Mouse (Mus musculus): ENCODE data around the gene Rpl32. TPM values are rescaled to one million over a fixed set of nuclear protein-coding genes. Genes with fewer than 3 reads are reported as not detected.
A peak's percentile ranks its signal among the peaks of the same experiment; 100 is the strongest.
"Not testable (repeated sequence)": the region's sequence is repeated elsewhere in the genome, so short reads cannot be mapped to it uniquely, and the experiment has no call there.

Rpl32 gene
- polyA plus RNA-seq, 1 experiment from 2014 or later: 1,354 TPM

DNA sequence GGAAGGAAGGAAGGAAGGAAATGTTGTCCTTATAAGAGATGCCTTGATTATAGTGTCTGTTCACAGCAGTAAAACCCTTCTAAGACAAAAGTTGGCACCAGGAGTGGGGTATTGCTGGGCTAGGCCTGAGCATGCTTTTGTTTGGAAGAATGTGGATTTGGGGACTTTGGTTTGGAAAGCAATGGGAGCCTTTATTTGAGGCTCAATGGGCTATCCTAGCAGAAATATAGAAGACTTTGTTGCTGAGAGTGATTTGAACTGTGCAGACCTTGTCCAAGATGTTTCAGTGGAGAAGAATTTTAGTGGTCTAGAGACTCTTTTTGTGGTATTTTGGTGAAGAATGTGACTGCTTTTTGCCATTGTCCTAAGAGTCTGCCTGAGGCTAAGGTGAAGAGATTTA, 25.3 kb upstream of the Rpl32 start:
- Histone ChIP-seq H3K4me3 (ENCODE audit: low read depth, low read length) (no peak overlapping the region), H3K4me1 (ENCODE audit: insufficient read depth) (peaks cover 8% of the 10 kb centered on the region; the same call in 1 of the 2 replicates), H3K36me3 (replicated peaks; ENCODE audit: insufficient read depth, low read length) (no peaks in the 10 kb centered on the region), H3K4me2 (ENCODE audit: low read depth, low read length) (no peak overlapping the region), H3K9ac (replicated peaks) (no peak overlapping the region), H3K27ac (ENCODE audit: low read depth) (no peak overlapping the region), H3K27me3 (ENCODE audit: insufficient read depth, low read length) (no peaks in the 10 kb centered on the region), H3K9me3 (ENCODE audit: low read length) (no peaks in the 10 kb centered on the region)
- no peak for TF ChIP-seq EP300 (IDR thresholded peaks at IDR 0.05; ENCODE audit: low read depth)
- no peak for TF ChIP-seq CTCF (IDR thresholded peaks at IDR 0.05; ENCODE audit: low read depth)
- ATAC-seq (no peak), DNase-seq (no peak)

DNA sequence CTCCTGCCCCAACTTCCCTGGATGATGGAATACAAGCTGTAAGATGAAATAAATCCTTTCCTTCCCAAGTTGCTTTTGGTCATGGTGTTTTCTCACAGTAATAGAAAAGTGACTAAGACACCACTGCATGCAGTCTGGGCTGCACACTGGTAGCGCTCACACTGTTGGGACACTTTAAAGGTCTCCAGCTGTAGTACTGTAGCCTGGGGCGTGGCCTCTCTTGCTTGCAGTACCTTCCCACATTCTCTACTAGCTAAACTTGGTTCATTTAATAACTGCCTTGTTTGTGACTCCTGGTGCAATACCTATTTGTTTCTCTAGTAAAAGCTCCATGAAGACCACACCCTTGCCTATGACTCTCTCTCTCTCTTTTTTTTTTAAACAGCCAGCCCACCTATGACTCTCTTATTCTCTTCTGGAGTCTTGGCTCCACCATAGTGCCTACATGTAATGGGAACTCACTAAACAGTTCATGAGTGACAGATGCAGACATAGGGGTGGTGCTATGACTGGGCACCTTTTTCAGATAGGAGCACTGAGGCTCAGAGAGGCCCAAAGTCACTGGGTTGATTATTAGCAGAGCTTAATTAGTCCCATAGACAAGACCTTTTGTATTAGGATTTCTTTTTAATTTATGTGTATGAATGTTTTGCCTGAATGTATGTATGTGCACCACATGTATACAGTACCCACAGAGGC, 23.8 kb upstream of the Rpl32 start:
- Histone ChIP-seq H3K9ac (replicated peaks) (no peak overlapping the region), H3K9me3 (ENCODE audit: low read length) (no peaks in the 10 kb centered on the region), H3K27ac (ENCODE audit: low read depth) (no peak overlapping the region), H3K36me3 (replicated peaks; ENCODE audit: insufficient read depth, low read length) (no peaks in the 10 kb centered on the region), H3K4me3 (ENCODE audit: low read depth, low read length) (no peak overlapping the region), H3K4me2 (ENCODE audit: low read depth, low read length) (no peak overlapping the region), H3K27me3 (ENCODE audit: insufficient read depth, low read length) (no peaks in the 10 kb centered on the region), H3K4me1 (ENCODE audit: insufficient read depth) (no peaks in the 10 kb centered on the region)
- DNase-seq: no peak
- 75% methylated on average over 2 of the region's 2 CpGs for WGBS (ENCODE audit: insufficient replicate concordance)
- no peak for ATAC-seq
- TF ChIP-seq EP300 (IDR thresholded peaks at IDR 0.05; ENCODE audit: low read depth) (no peak), CTCF (IDR thresholded peaks at IDR 0.05; ENCODE audit: low read depth) (no peak)

DNA sequence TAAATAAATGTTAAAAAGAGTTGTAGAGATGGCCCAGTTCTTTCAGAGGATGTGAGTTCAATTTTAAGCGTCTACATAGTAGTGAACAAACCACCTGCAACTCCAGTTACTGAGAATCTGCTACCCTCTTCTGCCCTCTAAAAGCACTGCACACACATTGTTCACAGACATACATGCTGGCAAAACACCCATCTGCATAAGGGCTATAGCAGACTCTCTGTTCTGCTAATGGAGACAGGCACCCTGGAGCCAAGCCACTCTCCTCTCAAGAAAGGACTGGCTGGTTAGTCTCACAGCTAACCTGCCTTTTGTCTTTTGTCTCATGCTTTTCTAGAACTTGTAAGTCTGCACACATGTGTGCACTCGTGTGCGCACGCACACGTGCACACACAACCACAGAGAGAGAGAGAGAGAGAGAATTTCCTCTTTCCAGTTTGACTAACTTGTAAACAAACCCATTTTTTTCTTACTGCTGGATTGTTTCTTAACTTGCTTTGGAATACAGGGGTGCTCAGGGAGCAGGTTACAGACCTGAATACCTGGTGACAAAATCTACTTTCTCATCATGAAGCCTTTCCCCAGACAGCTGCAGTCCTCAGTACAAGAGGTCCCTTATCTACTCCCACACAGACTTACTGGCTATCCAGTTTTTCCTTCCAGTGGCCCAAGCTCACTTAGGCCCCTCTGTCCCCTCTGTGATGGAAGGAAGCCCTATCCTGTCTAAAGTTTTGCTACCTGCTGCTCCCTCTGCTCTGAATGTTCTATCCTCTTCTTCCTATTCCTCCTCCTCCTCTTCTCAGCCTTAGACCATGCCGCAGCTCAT, 22.4 kb upstream of the Rpl32 start:
- peak overlapping the region; percentile 39; the same call in 1 of the 2 replicates for H3K27ac ChIP-seq (ENCODE audit: low read depth)
- H3K4me2 ChIP-seq (ENCODE audit: low read depth, low read length): no peak overlapping the region
- no peaks in the 10 kb centered on the region for H3K27me3 ChIP-seq (ENCODE audit: insufficient read depth, low read length)
- no peaks in the 10 kb centered on the region for H3K4me1 ChIP-seq (ENCODE audit: insufficient read depth)
- no peak overlapping the region for H3K9ac ChIP-seq (replicated peaks)
- TF ChIP-seq EP300 (IDR thresholded peaks at IDR 0.05; ENCODE audit: low read depth) (no peak), CTCF (IDR thresholded peaks at IDR 0.05; ENCODE audit: low read depth) (0 out of 2 replicates have a peak, but pooled peaks have one; percentile 19)
- H3K9me3 ChIP-seq (ENCODE audit: low read length): no peaks in the 10 kb centered on the region
- H3K36me3 ChIP-seq (replicated peaks; ENCODE audit: insufficient read depth, low read length): no peaks in the 10 kb centered on the region
- DNase-seq (no peak), ATAC-seq (peak; percentile 31; the same call in 1 of the 2 replicates)
- H3K4me3 ChIP-seq (ENCODE audit: low read depth, low read length): no peak overlapping the region
- WGBS (ENCODE audit: insufficient replicate concordance): 63% methylated on average over 6 of the region's 6 CpGs

DNA sequence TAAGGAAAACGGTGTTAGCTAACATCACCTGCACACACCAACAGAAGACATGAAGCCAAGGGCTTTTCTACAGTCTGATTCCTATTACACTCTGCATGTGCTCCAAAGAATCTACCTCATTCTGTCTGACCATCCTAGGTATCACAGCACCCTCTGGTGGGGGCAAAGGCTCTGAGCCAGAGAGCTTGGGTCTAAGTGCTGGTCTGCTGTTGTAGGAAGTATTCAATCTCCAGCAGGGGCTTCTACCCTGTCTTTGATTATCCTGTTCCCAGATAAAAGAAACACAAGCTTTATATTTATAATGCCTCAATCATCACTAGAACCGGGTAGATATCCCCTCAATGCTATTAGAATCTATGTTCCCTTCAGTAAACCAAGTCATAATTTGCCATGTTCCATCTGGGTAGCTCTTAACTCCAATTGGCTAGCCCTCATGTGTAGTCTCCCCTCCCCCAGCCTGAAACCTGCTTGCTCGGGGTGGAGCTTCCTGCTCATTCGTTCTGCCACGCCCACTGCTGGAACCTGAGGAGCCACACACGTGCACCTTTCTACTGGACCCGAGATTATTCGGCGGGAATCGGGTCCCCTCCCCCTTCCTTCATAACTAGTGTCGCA, 15.4 kb upstream of the Rpl32 start:
- peak overlapping the region; percentile 22; the same call in 1 of the 2 replicates for H3K4me3 ChIP-seq (ENCODE audit: low read depth, low read length)
- H3K4me1 ChIP-seq (ENCODE audit: insufficient read depth): peaks cover 17% of the 10 kb centered on the region; the same call in 1 of the 2 replicates
- H3K9me3 ChIP-seq (ENCODE audit: low read length); H3K36me3 ChIP-seq (replicated peaks; ENCODE audit: insufficient read depth, low read length); H3K9ac ChIP-seq (replicated peaks); H3K27me3 ChIP-seq (ENCODE audit: insufficient read depth, low read length): not testable (repeated sequence)
- WGBS (ENCODE audit: insufficient replicate concordance): 1% methylated on average over 5 of the region's 11 CpGs
- H3K27ac ChIP-seq (ENCODE audit: low read depth): 0 out of 2 replicates have a peak overlapping the region, but pooled peaks have one; percentile 8
- ATAC-seq (peak; percentile 97), DNase-seq (peak; percentile 84)
- peak; percentile 85 for TF ChIP-seq CTCF (IDR thresholded peaks at IDR 0.05; ENCODE audit: low read depth)
- peak overlapping the region; percentile 57 for H3K4me2 ChIP-seq (ENCODE audit: low read depth, low read length)

DNA sequence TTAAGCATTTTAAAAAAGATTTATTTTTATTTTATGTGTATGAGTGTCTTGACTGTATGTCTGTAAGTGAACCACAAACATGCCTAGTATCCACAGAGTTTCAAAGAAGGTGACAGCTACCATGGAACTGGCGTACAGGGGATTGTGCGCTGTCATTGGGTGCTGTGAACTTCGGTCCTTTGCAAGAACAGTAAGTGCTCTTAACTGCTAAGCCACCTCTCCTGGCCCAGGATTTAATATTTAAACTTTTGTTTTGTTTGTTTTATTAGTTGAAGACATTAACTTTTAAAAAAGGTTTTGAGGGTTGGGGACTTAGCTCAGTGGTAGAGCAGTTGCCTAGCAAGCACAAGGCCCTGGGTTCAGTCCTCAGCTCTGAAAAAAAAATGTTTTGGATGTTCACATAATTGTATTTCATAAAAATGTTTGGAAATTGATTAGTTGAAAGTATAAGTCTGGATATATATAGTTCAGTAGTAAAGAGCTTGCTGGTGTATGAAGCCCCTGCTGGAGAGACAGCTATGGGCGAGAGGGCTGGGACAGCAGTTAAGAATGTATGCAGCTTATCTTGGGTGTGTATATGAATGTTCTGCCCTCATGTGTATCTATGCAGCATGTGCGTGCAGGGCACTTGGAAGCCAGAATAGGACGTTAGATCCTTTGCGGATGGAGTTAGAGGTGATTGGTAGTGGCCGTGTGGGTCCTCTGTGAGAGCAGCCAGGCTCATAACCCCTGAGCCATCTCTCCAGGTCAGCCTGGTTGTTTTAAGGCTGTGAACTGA, 12.9 kb upstream of the Rpl32 start:
- H3K9ac ChIP-seq (replicated peaks): no peak overlapping the region
- H3K27me3 ChIP-seq (ENCODE audit: insufficient read depth, low read length): no peaks in the 10 kb centered on the region
- H3K4me3 ChIP-seq (ENCODE audit: low read depth, low read length): no peak overlapping the region
- H3K4me1 ChIP-seq (ENCODE audit: insufficient read depth): peaks cover 17% of the 10 kb centered on the region; the same call in 1 of the 2 replicates
- WGBS (ENCODE audit: insufficient replicate concordance): 59% methylated on average over 8 of the region's 8 CpGs
- no peak overlapping the region for H3K27ac ChIP-seq (ENCODE audit: low read depth)
- ATAC-seq (peak; percentile 22; the same call in 1 of the 2 replicates), DNase-seq (no peak)
- no peaks in the 10 kb centered on the region for H3K36me3 ChIP-seq (replicated peaks; ENCODE audit: insufficient read depth, low read length)
- H3K4me2 ChIP-seq (ENCODE audit: low read depth, low read length): no peak overlapping the region
- TF ChIP-seq CTCF (IDR thresholded peaks at IDR 0.05; ENCODE audit: low read depth): peak; percentile 21; the same call in 1 of the 2 replicates
- no peak for TF ChIP-seq EP300 (IDR thresholded peaks at IDR 0.05; ENCODE audit: low read depth)
- no peaks in the 10 kb centered on the region for H3K9me3 ChIP-seq (ENCODE audit: low read length)

All from liver, postnatal 0 days (tissue).